Mouse (Mus musculus) 3T3-L1 (cell line): ENCODE results near the gene Ccna1.
A peak's percentile ranks its signal among the peaks of the same experiment; 100 is the strongest.

ENCODE experiments used
- DNase-seq: peaks from one replicate; pipeline ENCODE4 v3.0.0-alpha.2; 2015; ENCODE audit warnings: low read depth, low spot score

The Ccna1 gene

GRCm38 (mm10) chr3:55065738-55066665, 10.7 kb upstream of the Ccna1 start:
- DNase-seq: no peak

DNA sequence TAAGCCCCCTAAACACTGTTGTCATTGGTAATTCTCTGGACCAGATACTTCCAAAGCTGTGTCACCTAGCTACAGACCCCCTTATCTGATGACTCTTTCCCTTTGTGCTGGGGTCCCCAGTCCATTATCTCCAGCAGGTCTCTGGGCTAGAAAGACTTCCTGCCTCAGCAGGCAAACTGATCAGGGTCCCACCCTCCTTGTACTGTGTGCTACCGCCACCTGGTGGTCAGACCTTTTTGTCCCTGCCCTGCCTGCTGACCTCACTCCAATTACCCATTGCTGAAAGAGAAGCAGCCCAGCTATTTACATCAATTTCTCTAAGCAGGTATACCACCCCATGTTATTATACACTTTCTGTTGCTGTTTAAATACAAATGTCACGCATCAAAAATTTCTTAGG, 9.1 kb upstream of the Ccna1 start:
- peak; percentile 86 for DNase-seq

DNA sequence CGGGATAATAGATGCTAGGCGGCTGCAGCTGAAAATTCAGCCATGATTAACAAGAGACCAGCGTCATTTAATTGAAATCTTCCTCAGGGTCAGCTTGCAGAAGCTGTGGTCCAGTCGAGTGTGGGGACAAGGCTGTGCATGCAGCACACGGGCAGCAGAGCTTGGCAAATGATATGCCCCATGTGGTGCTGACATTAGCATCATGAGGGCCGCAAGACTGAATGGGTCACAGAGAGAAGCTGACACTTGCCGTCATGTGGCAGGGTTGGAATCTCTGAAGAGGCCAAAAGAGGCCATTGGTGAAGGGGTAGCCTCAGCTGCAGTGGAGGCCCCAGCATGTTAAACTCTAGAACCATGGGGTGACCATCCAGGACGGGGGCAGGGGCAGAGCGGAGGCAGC, 7.4 kb upstream of the Ccna1 start:
- DNase-seq: no peak

- DNase-seq: no peak
These were observed 1.1 kb upstream of the Ccna1 start for GRCm38 (mm10) chr3:55056376-55056775.

DNA sequence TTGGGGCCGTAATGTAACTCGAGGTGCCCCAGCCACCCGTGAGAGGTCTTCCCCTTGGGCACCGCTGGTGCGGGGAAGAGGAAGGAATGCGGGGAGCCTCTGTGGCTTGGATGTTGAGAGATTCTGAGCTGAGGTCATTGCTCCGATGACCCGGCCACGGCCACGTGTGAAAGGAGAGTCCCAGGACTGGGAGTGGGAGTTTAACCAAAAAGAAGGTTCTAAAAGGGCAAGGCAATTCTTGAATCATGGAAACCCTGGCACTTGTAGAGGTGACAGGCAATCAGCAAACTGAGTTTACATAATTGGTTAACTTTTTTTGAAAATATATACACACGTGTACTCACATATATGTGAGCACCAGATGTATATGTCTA, 433 bp upstream of the Ccna1 start:
- no peak for DNase-seq

GRCm38 (mm10) chr3:55054231-55054630, 1.1 kb downstream of the Ccna1 start:
- DNase-seq: no peak

GRCm38 (mm10) chr3:55044601-55045370, 10.5 kb downstream of the Ccna1 start:
- no peak for DNase-seq

GRCm38 (mm10) chr3:55037608-55038007, 17.7 kb downstream of the Ccna1 start:
- DNase-seq: no peak

DNA sequence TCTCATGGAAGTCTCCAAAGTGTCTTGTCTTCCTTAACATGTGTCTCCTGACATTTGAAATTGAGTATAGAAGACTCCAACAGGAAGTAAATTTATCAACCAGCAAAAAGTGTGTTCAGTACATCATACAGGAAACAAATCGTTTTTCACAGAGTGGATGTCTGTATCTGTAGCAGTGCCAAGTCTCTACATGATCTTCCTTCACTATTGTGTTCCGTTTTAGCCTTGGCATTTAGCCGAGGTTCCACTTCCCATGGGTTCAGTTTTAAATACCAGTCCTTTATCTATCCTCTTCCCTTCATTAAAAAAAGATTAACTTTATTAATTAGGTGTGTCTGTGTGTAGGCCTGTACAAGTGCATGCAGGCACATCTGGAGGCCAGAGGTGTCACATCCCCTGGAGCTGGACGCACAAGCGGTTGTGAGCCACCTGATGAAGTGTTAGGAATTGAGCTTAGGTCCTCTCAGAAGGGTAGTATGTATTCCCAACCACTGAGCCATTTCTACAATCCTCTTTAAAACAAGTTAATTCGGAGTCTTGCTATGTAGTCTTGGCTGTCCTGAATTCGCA, 27.9 kb downstream of the Ccna1 start:
- no peak for DNase-seq

DNA sequence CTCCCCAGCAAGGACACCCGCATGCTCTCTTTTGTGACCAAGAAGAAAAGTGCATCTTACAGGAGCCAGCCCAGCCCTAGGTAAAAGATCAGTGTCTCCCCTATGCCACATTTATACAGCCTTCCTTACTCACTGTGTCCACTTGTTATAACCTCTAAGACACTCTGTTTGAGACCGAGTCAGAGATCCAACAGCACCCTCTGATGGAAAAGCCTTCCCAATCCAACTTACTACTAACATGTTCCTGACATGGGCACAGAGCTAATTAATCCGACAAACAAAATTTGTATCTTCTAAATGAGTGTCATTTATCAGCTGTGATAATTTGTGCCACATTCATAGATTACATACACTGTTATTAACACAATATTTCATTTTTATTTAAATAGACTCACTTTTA, 29.8 kb downstream of the Ccna1 start:
- no peak for DNase-seq

DNA sequence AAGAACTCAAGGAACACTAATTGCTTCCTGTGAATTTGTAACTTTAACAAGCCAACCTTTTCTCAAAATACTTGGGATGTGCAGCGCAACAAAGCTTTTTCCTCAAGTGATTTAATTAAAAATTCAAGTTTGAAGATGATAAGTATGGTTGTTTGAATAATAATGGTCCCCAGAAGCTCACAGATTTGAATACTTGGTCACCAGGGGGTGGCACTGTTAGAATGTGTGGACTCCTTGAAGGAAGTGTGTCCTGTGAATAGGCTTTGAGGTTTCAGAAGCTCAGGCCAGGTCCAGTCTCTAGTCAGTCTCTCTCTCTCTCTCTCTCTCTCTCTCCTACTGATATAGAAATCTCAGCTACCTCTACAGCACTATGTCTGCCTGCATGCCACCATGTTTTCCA, 32.0 kb downstream of the Ccna1 start:
- DNase-seq: no peak

- DNase-seq: no peak
These were observed 33.1 kb downstream of the Ccna1 start for GRCm38 (mm10) chr3:55022247-55022646.

DNA sequence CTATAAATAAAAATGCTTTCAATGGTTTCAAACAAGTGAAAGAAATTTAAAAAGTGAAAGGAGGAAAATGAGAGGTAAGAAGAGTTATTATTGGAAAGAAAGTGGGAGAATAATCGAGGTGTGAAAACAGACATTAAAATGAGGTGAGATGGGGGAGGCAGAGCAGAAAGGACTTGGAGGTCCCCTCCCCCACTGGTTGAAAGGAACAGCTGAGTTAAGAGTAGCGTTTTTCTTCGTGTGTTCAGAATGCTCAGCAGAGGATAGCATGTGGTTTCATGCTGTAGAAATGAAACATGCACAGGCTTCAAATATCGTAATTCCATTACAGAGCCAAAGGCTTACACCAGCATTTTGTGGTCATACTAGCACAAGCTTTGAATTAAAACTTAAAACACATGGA, 42.8 kb downstream of the Ccna1 start:
- DNase-seq: no peak

GRCm38 (mm10) chr3:55011681-55012080, 43.6 kb downstream of the Ccna1 start:
- DNase-seq: peak; percentile 43

GRCm38 (mm10) chr3:55008965-55009741, 46.1 kb downstream of the Ccna1 start:
- no peak for DNase-seq

DNA sequence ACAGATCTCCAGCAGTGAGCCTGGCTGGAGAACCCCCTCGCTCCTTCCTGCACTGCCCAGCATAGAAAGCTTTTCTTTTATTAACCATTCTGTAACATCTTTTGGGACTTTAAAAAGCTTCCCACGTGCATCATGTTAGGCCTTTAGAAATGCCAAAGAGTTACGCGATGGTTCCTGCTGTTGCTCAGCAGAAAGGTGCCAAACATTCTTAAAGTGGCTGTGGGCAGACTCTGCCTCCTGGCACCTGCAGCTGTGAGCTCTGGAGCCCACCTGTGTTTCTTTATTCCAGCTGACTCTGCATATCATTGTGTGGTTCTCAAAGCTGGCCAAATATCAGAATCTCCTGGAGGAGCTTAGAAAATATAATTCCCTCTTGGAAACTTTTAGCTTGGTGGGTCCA, 51.3 kb downstream of the Ccna1 start:
- no peak for DNase-seq

DNA sequence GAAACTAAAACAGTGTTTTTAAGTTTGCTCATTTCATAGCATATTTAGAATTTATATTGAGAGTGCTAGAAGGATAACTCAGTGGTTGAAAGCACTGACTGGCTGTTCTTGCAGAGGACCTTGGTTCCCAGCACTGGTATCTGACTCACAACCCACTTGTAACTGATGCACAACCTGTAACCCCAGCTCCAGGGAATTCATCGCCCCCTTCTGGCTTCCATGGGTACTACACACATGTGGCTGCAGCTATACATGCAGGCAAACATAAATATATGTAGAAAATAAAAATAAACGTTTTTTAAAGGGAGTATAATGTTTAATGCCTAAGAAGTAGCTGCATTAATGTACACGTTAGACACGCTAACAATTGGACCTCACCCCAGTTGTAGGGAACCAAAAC, 53.6 kb downstream of the Ccna1 start:
- no peak for DNase-seq
